Mouse (Mus musculus): ENCODE results near the gene Psen2.

DNA sequence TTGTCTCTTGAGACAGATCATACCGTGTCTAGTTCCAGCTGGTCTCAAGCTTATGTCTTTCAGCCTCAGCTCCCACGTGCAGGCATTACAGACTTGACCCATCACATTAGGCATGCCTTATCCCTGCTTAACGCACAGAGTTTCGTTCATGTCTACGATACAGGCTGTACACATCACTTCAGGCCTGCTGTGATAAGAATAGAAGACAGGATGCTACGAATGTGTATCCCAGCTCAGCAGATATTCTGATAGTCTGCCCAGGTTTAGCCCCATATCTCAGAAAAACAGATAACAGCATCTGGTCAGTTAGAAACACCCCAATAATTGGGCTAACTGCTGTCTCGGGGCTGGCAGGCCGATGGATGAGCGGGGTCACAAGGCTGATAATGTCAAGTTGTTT, 43.7 kb upstream of the Psen2 start:
- no peak for TF ChIP-seq CTCF (conservative IDR thresholded peaks at IDR 0.05 in 1 of 2, IDR thresholded peaks at IDR 0.05 in 1 of 2; ENCODE audit: low read depth in 2 of 2, low read length in 2 of 2)
- TF ChIP-seq EP300 (IDR thresholded peaks at IDR 0.05; ENCODE audit: low read length) = no peak
- TF ChIP-seq PAX5 (IDR thresholded peaks at IDR 0.05; ENCODE audit: low read length) = no peak
- TF ChIP-seq ZC3H11A (IDR thresholded peaks at IDR 0.05; ENCODE audit: low read depth, low read length) = no peak
- TF ChIP-seq CHD1 (IDR thresholded peaks at IDR 0.05; ENCODE audit: low read depth, low read length) = no peak
- TF ChIP-seq CHD2 (IDR thresholded peaks at IDR 0.05; ENCODE audit: low read length) = no peak
- TF ChIP-seq SIN3A (IDR thresholded peaks at IDR 0.05; ENCODE audit: low read length) = no peak
- no peak for TF ChIP-seq TCF12 (IDR thresholded peaks at IDR 0.05; ENCODE audit: low read depth, low read length)
- TF ChIP-seq KAT2A (IDR thresholded peaks at IDR 0.05; ENCODE audit: insufficient replicate concordance, low read length) = no peak
- TF ChIP-seq BHLHE40 (IDR thresholded peaks at IDR 0.05; ENCODE audit: low read depth, low read length) = no peak
- TF ChIP-seq POLR2A (IDR thresholded peaks at IDR 0.05; ENCODE audit: low read depth, low read length) = no peak

Data from CH12.LX (cell line).